Mouse (Mus musculus): Measurements from ENCODE around the gene Proser1. TPM values are rescaled to one million over a fixed set of nuclear protein-coding genes. Genes with fewer than 3 reads are reported as not detected.
A peak's percentile ranks its signal among the peaks of the same experiment; 100 is the strongest.

The Proser1 gene
- total RNA-seq, 2 experiments from 2014 or later = 18.1 to 27.7 TPM

DNA sequence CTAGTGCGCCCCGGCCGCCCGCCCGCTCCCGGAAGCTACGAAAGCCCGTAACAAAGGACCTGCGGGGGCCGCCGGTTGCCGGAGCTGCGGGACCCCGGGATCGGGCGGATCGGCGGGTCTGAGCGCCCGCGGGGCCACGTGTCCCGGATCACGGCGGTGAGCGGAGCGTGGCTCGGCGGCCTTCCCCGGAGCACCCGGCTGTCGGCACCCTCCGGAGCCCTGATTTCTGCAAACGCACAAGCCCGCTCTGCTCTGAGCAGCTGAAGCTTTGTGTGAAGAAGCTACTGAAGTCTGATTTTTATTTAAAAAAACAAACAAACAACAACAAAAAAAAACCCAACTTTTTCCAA lies 274 bp downstream of the Proser1 start:
- intact Hi-C loops (cut with DNase I) = loop anchor here (5.0 kb wide), 1 partner anchor 399 kb away; the partner anchor contains the start of gene Ufm1

DNA sequence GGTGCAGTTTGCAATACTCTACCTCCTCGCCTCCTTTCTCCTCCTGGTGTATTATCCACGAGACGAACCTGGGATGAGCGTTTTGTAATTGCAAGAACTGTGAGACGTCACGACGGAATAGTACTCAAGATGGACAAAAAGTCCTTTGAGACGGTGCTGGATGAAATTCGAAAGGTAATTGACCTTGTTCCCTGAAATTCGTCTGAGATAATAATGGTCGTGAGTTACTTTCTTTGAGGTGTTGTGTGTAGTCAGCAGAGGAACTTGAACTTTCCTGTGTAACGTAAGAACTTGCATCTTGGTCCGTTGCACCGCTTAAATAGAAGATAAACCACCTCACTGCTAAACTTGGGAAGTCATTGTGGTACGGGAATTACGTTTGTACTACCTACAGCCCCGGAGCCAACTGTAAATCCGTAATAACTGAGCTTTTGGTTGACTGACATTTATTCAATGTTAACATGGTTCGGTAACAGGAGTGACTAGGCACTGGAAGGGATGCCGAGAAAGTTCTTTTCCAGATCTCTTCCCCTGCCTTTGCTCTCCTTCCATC lies 756 bp downstream of the Proser1 start:
- no peak for DNase-seq (ENCODE audit: low spot score in 2 of 2)
- intact Hi-C loops (cut with DNase I) = loop anchor here (5.0 kb wide), 1 partner anchor 398 kb away; the partner anchor contains the start of gene Ufm1

More for the DNA sequence above, 274 bp downstream of the Proser1 start:
- no peak for DNase-seq (ENCODE audit: low spot score in 2 of 2)

DNA sequence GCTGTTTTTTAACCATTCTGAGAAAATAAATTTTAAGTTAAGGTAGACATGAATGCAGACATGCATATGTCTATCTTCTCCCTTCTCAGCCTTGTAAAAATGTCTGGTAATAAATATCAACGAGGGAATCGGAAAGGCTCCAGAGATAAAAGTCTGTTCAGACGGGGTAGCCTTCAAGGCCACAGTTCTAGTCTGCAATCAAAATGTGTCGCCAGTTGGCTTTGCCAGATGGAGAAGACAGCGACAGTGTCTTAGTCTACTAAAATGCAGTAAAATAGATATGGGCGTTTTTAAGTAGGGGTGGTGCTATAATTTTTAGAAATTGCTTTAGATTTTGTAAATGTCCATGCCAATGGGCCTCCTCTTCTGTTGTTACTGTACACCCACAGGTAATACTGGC lies 1.9 kb downstream of the Proser1 start:
- no peak for DNase-seq (ENCODE audit: low spot score in 2 of 2)
- intact Hi-C loops (cut with DNase I) = no loop called here

DNA sequence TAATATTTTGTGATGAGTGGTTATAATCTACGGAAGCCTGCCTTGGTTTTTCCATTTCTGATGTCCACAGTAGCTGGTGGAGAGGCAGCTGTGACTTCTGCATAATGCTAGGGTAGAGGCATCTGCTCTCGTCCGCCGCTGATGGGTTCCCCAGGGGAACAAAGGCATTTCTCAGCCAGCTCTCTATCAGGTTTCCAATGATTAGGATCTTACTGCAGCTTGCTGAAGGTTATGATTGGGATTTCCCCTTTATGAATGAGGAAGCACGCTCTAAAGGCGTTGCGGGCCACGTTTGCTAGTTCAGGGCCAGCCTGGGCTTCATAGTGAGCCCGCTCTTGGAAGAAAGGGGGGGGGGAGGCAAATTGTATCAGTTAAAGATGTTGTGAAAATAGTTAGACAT lies 3.0 kb downstream of the Proser1 start:
- intact Hi-C loops (cut with DNase I) = no loop called here
- DNase-seq (ENCODE audit: low spot score in 2 of 2) = no peak

DNA sequence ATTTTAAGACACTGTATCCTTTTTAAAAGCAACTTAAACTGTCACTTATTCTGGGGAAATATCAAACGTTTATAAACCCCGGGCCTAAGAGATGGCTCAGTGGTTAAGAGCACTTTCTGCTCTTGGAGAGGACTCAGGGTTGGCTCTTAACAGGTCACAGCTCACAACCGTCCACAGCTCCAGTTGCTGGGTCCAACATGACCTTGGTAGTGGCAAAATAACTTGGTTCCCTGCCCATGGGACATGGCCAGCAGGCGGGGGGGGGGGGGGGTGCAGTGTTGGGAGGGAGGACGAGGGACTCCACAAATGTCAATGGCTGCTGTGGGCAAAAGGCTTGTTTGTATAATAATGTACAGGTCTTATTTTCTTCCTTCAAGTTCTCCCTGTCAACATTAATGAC lies 3.9 kb downstream of the Proser1 start:
- intact Hi-C loops (cut with DNase I) = no loop called here
- DNase-seq (ENCODE audit: low spot score in 2 of 2) = no peak

DNA sequence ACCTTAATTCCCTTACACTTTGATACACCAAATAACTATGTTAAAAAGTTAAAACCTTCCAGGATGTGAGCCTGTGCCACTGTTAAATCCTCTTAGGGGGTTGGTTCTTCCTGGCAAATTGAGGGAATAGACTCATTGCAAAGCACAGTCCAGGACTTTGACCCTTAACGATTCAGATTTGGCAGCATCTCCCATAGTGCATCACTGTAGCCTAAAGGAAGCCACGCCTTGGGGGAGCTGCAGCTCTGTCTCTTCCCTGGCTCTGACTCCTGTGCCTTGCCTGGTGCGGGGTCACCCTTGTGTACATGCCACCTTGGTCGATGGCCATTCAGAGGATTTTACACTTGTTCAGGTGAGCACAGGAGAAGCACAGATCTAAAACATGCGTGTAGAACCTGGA lies 6.2 kb downstream of the Proser1 start:
- intact Hi-C loops (cut with DNase I) = no loop called here
- no peak for DNase-seq (ENCODE audit: low spot score in 2 of 2)

DNA sequence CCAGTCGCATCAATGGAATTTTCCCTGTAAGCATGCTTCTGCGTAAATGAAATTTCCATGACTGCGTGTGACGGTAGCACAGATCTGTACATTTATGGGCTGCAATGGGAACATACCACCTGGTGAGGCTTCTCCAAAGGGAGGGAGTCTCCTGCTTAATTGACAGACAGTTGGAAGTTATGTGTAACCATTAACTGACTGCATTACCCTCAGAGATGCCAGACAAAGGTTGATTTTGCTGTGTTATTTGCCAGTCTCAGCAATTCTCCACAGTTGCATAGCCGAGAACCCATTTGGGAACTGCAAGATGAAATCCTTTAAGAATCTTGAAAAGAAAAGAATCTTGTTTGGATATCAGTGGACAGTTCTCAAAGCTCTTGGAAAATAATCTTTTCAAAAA lies 8.6 kb downstream of the Proser1 start:
- no peak for DNase-seq (ENCODE audit: low spot score in 2 of 2)
- intact Hi-C loops (cut with DNase I) = no loop called here

DNA sequence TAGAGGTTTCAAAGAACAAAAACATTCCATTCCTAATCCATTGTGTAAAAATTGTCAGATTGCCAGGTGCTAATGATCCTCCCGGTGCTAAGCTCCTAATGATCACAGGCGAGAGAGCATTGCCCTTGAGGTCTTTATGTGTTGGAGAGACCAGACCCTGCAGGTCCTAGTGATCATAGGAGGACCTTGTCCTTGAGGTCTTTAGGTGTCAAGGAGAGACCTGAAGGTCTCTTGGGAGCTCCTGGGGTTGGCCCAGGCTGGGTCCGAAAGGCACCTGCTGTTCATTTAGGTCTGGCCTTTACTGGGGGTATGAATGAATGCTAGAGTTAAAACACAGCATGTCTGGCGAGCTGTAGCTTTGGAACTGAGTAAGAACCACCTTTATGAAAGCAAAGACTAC lies 10.7 kb downstream of the Proser1 start:
- DNase-seq (ENCODE audit: low spot score in 2 of 2) = no peak
- intact Hi-C loops (cut with DNase I) = no loop called here

DNA sequence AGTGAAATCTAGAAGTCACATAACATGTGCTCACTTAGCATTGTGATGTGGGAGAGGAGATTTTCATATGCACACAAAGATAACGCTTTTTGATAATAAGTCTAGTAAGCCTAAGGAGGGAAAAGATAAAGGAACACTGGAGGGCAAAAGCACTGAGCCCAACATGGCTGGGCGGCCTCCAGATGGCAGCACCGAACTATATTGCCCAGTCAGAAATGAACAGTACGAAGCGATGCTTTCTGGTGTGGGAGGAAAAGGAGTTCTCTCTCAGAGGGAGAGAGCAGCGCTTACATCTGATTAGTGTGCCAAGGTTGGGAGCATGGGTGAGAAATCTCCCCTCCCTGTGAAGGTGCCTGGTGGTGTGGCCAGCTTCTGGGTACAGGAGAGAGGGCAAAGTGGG lies 12.4 kb downstream of the Proser1 start:
- peak in 1 of 2 experiments; percentile 37 for DNase-seq (ENCODE audit: low spot score in 2 of 2)
- intact Hi-C loops (cut with DNase I) = no loop called here

DNA sequence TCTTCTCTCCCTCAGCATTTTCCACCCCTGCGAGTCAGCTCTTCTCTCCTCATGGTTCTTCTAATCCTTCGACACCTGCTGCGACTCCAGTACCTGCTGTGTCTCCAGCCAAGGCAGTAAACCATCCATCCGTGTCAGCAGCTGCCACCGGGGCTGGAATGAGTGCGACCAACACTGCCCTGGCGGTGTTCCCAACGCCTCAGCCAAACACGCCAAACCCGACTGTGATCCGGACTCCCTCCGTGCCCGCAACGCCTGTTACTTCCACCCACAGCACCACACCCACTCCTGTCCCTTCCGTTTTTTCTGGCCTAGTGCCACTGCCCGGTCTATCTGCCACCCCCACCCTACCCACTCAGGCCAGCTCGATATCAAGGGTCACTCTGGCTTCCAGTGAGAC lies 14.0 kb downstream of the Proser1 start:
- intact Hi-C loops (cut with DNase I) = no loop called here
- DNase-seq (ENCODE audit: low spot score in 2 of 2) = no peak

DNA sequence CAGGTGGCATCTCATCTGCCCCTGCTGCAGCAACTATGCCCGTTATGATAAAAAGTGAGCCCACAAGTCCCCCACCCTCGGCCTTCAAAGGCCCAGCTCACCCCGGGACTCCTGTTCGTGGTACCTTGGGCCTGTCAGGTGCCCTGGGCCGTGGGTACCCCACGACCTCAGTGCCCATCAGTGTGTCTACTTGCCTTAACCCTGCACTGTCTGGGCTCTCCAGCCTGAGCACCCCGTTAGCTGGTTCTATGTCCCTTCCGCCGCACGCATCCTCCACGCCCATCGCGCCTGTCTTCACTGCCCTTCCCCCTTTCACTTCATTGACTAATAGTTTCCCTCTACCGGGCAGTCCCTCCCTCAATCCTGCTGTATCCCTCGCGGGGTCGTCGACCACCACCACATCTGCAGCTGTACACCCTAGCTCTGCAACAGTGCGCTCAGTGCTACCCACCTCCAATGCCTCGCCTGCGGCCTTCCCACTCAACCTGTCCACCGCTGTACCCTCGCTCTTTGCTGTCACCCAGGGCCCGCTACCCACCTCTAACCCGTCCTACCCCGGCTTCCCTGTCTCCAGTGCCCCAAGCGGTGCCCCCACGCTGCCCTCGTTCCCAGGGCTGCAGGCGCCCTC lies 15.1 kb downstream of the Proser1 start:
- intact Hi-C loops (cut with DNase I) = no loop called here
- no peak for DNase-seq (ENCODE audit: low spot score in 2 of 2)

DNA sequence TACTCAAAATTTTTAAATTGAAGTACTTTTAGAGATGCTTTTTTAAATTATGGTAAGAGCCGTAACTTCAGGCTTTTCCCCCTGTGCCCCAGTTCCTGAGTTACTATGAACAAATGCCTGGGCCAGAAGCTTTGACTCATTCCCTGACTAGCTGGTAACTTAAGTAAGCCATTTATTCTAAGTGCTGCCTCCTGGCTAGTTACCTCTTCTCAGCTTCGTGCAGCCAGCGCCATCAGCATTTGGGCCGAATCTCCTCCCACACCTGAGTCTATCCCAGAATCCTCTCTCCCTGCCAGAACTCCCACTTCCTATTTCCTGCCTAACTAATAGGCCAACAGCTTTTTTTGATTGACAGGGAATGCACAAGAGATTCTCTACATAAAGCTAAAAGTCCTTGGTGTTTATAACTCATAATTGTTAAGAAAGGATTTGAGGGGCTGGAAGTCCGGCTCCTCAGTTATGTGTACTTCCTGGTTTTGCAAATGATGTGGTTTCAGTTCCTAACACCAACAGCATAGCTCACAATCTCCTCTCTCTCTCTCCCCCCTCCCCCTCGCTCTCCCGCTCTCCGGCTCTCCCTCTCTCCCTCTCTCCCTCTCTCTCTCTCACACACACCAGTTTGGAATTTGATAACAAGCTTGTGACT lies 20.1 kb downstream of the Proser1 start:
- DNase-seq (ENCODE audit: low spot score in 2 of 2) = no peak
- intact Hi-C loops (cut with DNase I) = no loop called here

DNA sequence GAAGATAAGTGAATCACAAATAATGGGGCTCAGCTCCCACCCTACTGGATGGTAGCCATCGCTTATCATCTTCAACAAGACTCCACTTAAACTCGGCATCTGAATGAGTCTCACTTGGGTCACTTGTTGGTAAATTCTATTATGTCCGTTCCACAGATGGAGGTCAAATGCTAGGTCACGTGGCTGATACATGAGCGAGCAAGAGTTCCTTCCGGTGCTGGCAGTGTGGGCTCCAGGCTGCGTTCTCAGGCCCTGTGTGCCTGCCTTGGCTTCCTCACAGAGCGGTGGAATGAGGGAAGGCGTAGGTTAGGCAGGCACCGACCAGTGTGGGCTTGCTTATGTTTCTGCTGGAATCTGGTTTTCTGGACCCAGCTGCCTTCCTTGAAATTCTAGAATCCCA lies 23.1 kb downstream of the Proser1 start:
- intact Hi-C loops (cut with DNase I) = no loop called here

DNA sequence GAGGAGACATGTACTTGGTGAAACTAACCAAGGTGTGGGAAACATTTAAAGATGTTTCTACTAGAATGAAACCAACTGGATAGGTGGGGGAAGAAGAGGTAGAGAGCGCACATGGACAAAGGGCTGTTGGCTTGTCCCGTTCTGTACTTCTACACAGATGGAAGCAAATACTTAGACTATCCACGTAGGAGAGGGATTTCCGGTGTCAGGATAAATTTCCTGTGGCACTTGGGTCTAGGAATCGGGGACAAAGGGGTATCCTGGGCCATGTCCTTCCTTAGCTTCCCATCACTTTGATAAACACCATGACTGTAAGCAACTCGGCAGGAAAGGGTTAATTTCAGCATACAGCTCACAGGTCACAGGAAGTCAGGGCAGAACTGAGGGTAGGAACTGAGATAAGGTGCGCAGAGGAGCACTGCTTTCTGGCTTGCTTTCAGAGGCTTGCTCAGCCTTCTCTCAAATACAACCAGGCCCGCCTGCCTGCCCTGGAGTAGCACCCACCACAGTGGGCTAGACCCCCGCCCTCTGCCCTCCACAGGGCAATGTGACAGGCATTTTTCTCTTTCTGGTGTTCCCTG lies 23.6 kb downstream of the Proser1 start:
- DNase-seq (ENCODE audit: low spot score in 2 of 2) = no peak
- intact Hi-C loops (cut with DNase I) = no loop called here

More for the DNA sequence above, 23.1 kb downstream of the Proser1 start:
- DNase-seq (ENCODE audit: low spot score in 2 of 2) = no peak

DNA sequence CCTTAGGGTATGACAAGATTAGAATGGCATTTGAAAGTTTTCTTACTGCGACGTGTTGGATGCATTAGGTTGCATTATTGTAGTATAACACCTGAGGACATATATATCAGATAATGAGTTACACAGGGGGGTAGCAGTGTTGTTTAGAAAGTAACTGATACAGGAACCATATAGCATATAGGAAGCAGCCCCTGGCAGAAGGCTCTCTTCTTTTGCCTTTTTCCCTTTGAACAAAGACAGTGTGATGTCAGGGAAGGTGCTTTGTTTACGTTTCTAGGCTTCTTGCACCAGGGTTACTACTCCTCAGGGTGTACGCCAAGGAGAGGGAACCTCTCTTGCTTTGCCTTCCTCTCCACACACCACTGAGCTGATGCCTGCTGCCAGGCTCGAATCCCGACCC lies 24.9 kb downstream of the Proser1 start, which contains the start of gene Stoml3:
Gene Stoml3 (plus strand): TSS at position 301 of the 400 bp plus-strand sequence.
- intact Hi-C loops (cut with DNase I) = no loop called here
- DNase-seq (ENCODE audit: low spot score in 2 of 2) = no peak

DNA sequence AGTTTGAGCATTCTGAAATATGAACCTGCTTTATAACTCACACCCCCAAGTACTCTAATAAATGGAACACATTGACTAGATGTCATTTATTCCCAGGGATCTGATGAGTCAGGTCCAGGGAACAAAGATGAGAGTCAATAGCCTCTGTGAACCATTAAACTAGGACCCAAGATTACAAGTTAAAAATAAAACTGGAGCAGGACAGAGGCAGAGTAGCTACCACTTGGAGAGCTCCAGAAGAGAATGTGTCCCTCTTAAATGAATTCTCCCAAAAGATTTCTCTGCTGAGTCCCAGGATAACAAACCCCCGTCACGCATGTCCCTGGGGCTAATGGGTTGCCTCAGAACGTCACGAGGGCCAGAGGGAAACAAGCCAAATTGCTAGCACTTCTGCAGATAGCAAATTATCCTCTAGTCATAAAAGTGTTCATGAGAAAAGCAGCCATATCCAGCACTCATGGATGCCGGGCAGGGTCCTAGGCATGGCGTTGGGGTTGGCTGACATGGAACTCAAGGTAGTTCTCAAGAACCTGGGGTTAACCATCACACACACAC lies 35.0 kb downstream of the Proser1 start:
- no peak for DNase-seq (ENCODE audit: low spot score in 2 of 2)
- intact Hi-C loops (cut with DNase I) = no loop called here

DNA sequence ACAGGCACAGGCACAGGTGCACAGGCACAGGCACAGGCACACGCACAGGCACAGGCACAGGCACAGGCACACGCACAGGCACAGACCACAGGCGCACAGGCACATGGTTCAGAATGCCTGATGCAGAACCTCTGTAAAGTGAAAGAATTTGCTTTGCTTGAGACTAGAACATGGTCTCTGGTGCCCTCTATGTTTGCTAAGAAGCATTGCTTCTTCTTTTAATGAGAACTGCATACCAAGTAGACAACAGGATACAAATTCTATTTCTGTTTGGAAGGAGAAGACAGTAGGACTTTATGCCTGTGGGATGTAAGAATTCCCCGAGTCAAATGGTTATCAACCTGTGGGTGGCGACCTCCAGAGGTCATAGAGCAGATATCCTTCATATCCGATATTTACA lies 39.0 kb downstream of the Proser1 start:
- DNase-seq (ENCODE audit: low spot score in 2 of 2) = no peak
- intact Hi-C loops (cut with DNase I) = no loop called here

DNA sequence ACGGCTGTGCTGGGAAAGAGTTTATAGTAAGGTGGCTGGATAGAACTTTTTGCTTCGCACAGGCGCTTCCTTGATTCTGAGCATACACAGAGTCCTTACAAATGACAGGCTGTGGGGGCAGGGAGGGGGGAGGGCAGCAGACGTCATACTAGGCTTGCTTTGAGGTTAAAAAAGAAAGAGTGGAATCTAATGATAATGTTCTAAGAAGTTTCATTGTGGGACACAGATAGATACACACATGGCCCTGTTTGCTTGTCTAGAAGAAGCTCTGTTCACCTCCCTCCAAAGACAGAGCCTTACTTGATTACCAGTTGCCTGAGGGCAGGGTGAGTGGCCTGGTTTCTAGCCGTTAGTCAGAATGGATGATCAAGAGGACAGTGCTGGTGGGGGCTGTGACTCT lies 49.6 kb downstream of the Proser1 start:
- intact Hi-C loops (cut with DNase I) = no loop called here

DNA sequence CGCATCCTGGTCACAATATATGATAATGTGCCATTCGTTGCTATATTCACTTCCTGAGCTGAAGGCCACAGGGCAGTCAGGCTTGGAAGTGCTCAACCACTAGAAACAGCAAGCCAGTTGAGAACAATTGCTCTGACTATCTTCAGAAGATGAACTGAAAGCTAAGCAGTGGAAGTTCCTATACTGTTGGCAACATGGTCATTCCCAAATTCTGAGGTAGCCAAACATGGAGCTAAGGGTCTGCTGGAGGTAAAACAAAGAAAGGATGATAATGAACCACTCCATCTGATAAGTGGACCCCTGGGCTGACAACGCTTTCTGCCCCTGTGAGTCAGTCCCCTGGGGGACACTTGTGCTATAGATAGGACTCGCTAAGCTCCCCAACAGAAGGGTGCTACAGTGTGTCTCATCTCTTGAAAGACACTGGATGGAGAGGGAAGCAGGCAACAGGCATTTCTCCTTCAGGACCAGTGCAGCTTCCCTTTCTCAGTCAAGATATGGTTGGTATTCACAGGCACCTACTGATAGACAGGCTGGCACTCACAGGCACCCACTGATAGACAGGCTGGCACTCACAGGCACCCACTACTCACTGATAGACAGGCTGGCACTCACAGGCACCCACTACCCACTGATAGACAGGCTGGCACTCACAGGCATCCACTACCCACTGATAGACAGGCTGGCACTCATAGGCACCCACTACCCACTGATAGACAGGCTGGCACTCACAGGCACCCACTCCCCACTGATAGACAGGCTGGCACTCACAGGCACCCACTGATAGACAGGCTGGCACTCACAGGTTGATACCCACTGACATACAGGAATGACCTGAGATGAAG lies 51.0 kb downstream of the Proser1 start:
- no peak for DNase-seq (ENCODE audit: low spot score in 2 of 2)
- intact Hi-C loops (cut with DNase I) = no loop called here

More for the DNA sequence above, 49.6 kb downstream of the Proser1 start:
- DNase-seq (ENCODE audit: low spot score in 2 of 2) = no peak

DNA sequence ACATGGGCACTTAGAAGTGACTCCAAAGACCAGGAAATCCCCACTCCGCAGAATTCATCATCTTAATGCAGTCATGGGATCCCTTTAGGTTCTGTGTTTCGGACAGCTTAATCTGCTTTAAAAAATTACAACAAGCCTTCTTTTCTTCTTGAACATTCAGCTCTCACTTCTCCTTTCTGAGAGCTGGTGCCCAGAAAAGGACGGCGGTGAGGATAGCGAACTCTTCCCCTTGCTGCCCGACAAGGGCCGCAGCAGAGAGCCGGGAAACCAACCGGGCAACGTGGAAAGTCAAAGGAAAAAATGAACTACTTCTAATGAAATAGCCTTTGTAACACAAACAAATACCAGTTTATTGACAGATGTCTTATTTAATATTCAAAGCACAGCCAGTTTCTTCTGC lies 59.3 kb downstream of the Proser1 start:
- intact Hi-C loops (cut with DNase I) = loop anchor here (10.0 kb wide), 1 partner anchor 632 kb away; the partner anchor contains the start of gene Trpc4
- no peak for DNase-seq (ENCODE audit: low spot score in 2 of 2)

Data from left cerebral cortex, postnatal 36 days (tissue).